Mouse (Mus musculus) mature B cell (primary cell): ENCODE data around the gene Pigo.
"Not testable (repeated sequence)": the region's sequence is repeated elsewhere in the genome, so short reads cannot be mapped to it uniquely, and the experiment has no call there.

Experiments used
- in situ Hi-C: fragments of 300-500 bp; cut with MboI; formaldehyde crosslinking; loops from 2 replicates; pipeline ENCODE4 v1.14.3; 2019

Pigo gene

DNA sequence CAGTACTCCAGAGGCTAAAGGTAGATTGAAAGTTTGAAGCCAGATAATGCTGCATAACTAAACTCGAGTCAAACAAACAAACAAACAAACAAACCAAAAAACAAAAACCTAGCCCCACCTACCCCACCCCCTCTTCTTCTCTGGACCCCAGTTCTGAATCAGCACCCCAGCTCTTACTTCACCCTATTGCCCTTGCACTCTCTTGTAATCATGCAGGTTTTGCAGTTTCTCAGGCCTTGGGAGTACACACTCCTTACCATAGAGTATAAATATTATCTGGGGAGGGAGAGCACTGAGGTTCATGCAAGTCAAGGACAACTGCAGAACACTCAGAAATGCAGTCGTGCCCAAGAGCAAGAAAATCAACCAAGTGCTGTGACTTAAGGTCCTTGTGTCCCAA is 24.3 kb downstream of the Pigo start:
- in situ Hi-C loops, result no loop called here

DNA sequence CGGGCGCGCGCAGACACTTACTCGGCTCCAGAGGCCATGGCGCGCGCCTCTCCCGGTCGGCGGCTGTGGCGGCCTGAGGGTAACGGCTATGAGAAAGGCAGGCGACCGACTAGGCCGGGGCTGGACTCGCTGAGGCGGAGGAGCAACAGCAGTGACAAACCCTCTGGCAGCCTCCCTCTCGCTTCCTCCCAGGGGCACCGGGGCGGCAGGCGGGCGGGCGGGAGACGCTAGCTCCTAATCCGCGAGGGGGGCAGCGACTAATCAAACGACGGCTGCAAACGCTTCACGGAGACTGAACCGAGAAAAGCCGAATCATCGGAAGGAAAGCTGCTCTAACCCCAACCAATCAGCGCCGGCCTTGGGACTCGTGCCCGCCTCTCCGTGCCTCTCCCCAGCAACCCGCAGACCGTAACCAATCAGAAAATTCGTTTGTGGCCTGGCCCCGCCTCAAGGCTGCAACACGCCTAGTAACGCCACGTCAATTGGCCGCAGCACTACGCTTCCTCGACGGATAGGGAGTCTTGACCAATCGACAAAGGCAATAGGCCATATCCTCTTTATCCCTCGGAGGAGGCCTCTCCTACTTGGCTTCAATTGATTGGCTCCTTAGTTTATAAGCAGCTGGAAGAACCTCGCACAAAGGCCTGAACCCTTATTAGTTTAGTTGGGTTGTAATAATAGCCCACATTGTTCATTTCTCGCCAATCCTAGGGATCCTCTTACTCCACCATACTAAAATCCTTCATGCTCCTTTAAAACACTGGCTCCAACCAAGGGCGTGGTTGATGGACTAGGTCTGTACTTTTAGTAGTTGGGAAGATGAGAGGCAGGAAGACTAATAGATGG is 25.3 kb downstream of the Pigo start, which contains the start of gene Vcp:
Gene Vcp, minus strand, starts transcription at position 367 of the 846 bp plus-strand sequence.
- in situ Hi-C loops, result not testable (repeated sequence)

DNA sequence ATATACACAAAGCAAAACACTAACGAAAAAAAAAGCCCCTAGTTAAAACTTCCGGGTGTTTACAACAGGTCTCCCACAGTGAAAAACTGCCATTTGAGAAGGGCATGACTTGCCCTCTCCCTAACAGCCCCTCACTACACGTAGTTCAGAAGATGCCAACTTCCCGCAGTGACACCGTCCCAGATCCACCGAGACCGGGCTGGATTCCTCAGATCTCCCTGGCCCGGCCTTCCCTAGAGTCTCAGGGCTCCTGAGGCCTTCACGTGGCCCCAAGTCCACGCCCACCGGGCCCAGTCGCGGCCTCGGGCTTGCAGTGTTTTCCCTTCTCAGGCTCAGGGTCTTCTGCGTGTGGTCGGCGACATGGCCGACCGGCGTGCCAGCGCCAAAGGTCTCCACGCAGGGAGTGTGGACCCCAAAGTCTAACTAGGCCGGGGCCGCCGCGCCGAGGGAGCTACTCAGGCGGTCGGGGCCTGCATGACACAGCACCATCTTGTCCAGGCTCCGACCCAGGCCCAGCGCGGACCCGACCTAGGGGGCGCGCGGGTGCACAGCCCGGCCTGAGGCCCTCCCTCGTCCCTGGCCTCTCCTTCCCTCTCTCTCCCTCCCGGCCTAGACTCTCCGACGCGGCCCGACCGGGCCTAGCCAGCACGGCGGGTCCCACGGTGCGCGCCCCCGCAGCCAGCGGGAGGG is 26.0 kb downstream of the Pigo start:
- in situ Hi-C loops, result no loop called here

DNA sequence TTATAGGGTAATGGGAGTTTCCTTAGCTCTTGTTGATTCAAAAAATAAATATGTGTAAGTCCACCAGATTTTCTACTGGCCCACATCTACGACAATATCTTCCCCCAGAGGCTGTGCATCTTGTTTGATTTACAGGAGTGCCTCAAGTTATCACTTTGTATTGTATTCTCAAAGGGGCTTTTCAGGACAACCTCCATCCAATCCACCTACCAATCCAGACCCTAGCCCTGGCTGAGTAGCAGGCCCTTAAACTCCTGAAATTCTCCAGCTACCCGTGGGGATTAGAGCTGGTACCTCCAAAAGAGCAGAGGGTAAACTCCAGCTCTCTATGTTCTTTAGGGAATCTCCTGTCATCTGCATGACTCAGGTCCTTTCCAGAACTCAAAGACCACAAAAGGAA is 27.6 kb downstream of the Pigo start:
- in situ Hi-C loops, result no loop called here

DNA sequence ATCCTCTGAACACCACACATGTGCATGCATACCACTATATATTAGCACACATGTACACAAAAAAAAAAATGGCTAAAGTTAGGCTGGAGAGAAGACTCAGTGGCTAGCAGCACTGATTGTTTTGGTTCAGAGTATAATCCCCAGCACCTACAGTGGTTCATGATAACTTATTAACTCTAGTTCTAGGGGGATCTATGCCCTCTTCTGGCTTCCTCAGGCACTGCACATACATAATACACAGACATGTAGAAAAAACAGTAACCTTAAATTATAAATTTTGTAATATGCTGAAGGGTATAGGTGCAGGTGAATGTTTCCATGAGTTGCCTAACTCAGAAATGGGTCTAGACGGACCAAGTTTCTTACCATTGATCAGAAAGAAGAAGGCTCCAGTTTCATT is 37.3 kb downstream of the Pigo start:
- in situ Hi-C loops, result no loop called here

DNA sequence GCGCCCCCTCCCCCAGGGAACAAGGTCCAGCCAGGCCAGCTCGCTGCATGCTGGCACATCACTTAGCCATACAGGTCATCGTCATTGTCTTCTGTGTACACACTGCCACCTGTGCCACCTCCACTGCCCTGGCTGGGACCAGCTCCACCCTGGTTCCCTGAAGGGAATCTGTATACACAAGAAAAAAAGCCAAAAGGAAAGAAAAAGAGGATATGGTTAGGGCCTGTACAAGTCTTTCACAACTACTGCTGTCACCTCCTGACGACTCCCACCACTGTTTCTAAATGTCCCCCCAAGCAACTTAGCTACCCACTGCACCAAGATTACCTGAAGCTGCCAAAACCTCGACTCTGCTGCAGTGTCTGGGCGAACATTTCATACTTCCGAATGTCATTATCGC is 45.2 kb downstream of the Pigo start:
- in situ Hi-C loops, result not testable (repeated sequence)

DNA sequence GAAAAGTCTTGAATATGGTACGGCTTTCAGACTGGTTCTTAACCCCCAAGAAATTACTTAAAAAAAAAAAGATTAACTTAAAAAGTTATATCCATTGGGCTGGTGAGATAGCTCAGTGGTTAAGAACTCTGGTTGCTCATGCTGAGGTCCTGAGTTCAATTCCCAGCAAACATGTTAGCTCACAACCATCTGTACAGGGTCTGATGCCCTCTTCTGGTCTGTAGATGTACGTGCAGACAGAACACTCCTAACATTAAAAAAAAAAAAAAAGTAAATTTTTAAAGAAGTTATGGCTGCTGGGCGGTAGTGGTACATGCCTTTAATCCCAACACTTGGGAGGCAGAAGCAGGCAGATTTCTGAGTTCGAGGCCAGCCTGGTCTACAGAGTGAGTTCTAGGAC is 47.6 kb downstream of the Pigo start:
- in situ Hi-C loops, result no loop called here

DNA sequence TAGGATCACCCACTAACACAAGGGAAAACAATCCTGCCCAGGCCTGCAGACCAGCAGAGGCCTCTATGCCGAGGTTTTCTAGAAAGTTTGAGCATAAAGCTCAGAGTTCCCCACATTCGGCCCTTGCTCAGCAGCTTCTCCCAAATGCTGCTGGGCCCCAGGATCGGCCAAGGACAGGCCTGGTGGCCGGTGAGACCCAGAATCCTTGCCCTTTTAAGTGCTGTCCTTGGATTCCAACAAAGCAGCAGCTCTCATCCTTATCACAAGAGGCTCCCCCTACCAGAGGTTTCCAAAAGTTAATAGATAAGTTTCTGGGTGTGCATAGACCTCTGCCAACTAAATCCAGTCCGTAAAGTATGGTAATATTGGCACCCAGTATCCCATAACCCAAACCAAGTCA is 51.8 kb downstream of the Pigo start:
- in situ Hi-C loops, result no loop called here

DNA sequence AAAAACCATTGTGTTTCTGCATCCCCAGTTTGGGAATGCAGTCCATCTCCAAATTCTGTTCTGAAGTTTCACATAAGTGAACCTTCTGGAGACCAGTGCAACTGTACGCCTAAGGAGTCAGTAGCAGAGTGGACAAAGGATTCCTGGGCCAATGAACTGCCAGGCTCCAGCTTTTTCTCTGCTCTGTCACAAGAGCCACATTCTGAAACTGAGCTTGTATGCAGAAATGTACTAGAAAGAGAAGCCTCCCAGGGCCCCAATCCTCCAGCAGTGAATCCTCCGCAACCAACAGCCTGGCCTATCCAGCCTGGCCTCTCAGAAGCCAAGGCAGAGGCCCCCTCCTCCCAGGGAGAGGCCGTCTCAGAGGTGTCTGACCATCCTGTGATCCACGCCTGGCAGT is 52.7 kb downstream of the Pigo start:
- in situ Hi-C loops, result no loop called here

DNA sequence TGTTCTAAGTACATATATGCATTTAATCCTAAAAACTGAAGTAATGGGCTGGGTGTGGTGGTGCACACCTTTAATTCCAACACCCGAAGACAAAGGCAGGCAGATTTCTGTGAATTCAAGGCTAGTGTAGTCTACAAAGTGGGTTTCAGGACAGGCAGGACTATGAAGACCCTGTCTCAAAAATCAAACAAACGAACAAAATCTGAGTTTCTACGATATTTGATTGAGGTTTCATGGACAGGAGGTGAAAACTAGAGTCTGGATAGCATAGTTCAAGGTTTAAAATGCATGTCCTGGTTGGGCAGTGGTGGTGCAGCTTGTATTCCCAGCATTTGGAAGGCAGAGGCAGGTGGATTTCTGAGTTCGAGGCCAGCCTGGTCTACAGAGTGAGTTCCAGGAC is 56.3 kb downstream of the Pigo start, which contains the start of gene 1700022I11Rik:
Gene 1700022I11Rik, plus strand, starts transcription at position 301 of the 400 bp plus-strand sequence.
- in situ Hi-C loops, result no loop called here
